Mouse (Mus musculus): Measurements from ENCODE around the gene Psmg4.

DNA sequence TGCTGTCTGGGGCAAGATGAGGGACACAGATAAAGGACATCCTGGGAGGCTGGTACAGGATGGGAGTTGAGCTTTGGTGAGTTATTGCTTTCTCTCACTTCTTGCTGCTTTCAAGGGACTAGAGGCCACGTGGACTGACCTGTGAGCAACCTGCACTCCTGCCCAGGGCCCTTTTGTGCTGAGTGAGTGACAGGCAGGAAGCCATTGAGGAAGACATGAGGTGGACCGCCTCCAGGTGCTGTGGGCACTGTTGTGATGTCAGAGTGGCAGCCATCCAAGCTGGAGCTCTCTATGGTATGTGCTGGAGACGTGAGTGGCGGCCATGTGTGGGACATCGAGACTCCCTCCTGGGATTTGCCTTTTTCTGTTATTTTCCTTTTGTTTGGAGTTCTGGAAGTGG lies 18.9 kb downstream of the Psmg4 start:
- TF ChIP-seq CTCF (conservative IDR thresholded peaks at IDR 0.05; ENCODE audit: low read length) (no peak), POU5F1 (IDR thresholded peaks at IDR 0.05; ENCODE audit: borderline replicate concordance, low read length) (no peak), NANOG (IDR thresholded peaks at IDR 0.05; ENCODE audit: borderline replicate concordance, low read length) (no peak)
